Mouse (Mus musculus) cerebellum, adult 9-10 months (tissue): ENCODE data around the gene Sele.
"Not testable (repeated sequence)": the region's sequence is repeated elsewhere in the genome, so short reads cannot be mapped to it uniquely, and the experiment has no call there.

ENCODE experiments used
- DNase-seq: peaks from one replicate; pipeline ENCODE4 v3.0.0; 2022

Gene Sele

DNA sequence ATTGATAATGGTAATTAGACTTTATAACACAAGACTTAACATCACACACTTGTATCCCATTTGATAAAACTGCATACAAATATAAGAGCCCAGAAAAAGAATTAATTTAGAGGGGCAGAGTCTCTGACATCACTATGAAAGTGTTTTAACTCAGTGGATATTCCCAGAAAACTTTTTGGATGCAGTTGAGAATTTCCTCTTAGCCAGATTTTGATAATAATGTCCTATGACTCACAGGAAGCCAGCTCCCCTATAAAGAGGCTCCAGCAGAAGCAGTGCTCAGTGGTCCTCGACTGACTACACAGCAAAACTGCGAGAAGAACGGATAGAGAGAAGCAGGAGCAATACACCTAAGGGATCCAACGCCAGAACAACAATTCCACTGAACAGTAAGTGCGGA is at the start of gene Sele:
Gene Sele (plus strand): TSS at position 301 of the 400 bp plus-strand sequence.
- DNase-seq, result no peak

DNA sequence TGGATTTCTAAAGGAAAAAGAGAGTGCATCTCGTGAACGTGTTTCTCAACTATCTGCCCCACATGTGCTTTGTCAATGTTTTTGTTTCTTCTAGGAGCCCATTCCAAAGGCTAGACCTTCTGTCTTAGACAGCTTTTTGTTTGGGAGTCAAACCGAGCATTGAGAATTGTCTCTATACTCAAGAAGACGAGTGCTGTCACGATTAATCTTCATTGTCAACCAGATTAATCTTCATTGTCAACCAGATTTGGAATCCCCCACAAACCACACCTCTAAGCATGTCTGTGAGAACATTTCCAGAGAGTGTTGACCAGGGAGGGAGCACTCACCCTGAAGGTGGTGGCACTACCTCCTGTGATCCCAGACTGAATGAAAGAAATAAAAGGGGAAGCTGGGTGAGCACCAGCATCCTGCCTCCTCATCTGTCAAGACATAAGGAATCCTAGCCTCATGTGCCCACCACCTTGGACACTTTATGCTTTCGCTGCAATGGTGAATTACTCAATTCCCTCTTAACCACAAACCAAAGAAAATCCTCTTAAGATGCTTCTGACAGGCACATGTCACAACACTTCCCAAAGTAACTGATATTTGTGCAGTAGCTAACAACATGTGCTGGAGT is 46.1 kb upstream of the Sele start:
- no peak for DNase-seq

DNA sequence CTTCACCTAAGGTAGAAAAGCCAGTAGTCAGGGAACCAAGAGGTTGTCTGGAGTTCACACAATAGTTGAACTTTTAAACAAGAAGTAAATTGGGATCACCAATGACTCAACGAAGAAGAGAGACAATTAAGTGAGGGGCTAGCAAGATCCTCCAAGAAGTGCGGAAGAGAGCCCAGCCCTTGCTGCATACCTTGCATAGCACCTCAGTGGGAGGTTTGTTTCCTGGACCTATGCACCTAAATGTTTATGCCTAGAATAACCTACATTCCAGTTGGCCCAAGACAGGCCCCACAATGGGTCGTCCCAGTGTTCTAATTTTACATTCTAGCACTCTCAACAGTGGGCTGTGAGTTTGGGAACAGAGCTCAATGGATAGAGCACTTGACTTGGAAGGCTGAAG is 43.7 kb upstream of the Sele start:
- DNase-seq, result no peak

DNA sequence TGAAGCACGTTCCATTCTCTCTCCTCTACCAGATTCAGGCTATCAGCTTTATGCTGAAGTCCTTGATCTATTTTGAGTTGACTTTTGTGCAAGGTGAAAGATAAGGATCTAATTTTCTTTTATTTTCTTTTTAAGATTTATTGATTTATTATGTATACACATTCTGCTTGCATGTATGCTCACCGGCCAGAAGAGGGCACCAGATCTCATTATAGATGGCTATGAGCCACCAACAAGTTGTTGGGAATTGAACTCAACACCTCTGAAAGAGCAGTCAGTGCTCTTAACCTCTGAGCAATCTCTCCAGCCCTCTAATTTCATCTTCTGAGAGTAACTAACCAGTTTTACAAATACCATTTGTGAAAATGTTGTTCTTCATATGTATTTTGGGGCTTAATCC is 38.8 kb upstream of the Sele start:
- no peak for DNase-seq

DNA sequence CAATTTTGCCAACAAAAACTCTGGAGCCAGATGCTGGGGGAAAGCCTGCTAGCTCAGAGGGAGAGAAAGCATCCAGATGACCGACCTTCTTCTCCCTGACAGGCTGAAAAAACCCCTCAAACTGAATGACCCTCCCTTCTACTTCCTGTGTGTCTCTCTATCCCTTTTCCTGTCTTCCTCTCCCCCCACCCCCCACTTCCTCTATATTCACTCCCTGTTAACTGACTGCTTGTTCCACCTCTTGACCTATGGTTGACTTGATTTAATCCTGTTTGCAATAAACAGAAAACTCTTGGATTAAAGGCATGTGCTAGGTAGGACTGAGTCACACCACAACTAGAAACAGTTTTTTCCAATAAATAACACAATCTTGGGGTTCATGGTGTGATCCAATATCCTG is 33.4 kb upstream of the Sele start:
- no peak for DNase-seq

DNA sequence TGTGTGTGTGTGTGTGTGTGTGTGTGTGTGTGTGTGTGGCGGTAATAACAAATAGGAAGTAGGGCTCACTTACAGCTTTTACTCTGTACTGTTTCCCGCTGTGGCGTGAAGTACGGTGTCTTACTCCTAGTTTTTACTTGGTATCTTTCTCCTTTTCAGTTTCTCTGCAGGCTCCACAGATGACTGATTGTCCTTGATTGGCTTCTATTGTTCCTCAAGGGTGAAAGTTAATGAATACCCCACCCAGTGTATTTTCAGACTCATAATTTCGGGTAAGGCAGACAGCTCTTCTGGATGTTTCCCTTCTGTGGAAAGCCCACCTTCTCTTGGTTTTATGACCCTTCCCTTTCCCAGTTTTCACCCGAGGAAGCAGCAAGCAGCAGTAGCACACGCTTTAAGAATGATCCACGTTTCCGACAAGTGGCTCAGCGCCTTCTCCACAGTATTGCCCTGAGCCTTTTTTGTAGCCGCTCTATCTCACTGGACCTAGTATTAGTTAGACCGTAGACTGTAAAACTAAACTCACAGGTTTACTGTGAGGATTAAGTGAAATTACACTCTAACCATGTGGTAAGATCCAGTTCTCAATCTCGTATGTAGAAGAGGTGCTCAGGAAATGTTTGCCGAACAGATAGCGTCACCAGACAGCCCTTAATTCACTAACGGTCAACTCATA is 29.7 kb upstream of the Sele start:
- DNase-seq, result no peak

GRCm38 (mm10) chr1:164019789-164020188 is 28.2 kb upstream of the Sele start:
- no peak for DNase-seq

DNA sequence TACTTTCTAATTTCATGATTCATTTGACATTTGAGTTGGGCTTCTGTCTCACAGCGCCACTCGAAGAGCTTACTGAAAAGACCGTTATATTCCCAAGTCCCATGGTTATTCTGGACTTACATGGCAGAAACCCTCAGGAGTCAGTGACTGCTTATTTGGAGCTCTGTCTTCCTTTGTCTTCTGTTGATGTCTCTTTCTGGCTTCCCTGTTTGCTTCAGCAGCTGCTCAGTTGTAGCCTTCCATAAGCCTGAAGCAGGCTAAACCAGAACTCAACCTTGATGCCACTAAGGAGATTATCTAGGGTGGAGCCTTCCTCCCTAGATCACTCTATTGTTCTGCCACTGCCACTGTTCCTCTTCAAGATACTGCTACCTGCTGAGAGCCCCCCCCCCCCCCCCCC is 27.3 kb upstream of the Sele start:
- not testable (repeated sequence) for DNase-seq

DNA sequence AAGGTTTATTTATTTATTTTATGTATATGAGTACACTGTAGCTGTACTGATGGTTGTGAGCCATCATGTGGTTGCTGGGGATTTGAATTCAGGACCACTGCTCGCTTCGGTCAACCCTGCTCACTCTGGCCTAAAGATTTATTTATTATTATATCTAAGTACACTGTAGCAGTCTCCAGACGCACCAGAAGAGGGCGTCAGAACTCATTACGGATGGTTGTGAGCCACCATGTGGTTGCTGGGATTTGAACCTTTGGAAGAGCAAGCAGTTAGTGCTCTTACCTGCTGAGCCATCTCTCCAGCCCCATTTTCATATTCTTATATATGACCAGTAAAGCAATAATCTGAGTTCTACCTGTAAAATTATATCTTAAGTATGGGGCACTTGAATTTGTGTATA is 25.9 kb upstream of the Sele start:
- DNase-seq, result not testable (repeated sequence)

DNA sequence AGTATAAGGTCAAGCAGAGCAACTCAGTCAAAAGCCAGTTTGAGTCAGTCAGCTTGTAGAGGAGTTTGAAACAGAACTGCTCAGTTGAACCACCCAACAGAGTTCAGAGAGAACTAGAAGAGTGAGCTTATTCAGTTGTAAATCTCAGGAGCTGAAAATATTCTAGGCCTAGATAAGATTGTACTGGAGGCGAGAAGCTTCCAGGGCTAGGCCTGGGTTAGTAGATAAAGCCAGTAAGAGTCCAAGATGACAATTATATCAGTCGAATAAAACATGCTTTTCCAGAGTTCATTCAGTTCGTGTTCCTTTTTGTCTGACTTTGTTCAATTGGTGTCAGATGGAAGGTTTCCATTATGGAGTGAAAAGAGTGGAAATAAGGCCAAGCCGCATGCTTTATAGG is 22.3 kb upstream of the Sele start:
- no peak for DNase-seq

GRCm38 (mm10) chr1:164027416-164027815 is 20.6 kb upstream of the Sele start:
- no peak for DNase-seq

GRCm38 (mm10) chr1:164040385-164041135 is 7.5 kb upstream of the Sele start:
- no peak for DNase-seq

DNA sequence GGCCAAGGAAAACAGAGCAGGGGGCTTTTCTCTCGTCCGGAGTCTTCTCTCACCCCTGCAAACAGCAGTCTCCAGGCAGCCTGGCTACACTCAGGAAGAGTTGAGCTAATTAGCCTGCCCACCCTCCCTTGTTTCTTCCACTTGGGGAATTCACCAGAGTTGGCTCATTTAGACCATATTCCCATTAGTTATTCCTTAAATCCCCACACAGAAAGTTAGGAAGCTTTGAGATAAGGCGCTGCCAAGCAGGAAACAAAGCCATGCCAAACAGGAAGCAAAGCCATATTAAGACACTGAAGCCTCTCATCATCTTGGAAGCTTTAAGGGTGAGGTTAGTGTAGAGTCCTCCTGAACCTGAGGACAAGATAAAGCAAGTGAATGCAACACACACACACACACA is 4.5 kb upstream of the Sele start:
- no peak for DNase-seq

GRCm38 (mm10) chr1:164053561-164053960 is 5.5 kb downstream of the Sele start:
- no peak for DNase-seq

DNA sequence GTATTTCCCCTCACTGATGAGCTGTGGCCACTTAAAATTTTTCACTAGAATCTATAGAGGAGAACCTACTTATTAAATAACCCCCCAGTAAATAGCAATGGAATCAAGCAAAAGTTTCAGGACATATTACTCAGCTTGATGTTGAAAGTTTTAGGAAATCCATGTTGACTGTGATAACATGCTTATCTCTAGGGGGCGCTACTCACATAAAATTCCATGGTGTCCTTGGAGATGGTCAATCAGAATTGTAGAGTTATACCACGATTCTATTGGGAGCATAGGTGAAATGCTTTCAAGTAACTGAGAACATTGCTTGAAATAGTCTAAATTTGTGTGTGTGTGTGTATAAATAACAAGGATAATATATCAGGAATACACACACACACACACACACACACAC is 6.8 kb downstream of the Sele start:
- no peak for DNase-seq

GRCm38 (mm10) chr1:164060071-164060470 is 12.0 kb downstream of the Sele start:
- DNase-seq, result no peak

- no peak for DNase-seq
Measured at GRCm38 (mm10) chr1:164061278-164061677, 13.2 kb downstream of the Sele start.

DNA sequence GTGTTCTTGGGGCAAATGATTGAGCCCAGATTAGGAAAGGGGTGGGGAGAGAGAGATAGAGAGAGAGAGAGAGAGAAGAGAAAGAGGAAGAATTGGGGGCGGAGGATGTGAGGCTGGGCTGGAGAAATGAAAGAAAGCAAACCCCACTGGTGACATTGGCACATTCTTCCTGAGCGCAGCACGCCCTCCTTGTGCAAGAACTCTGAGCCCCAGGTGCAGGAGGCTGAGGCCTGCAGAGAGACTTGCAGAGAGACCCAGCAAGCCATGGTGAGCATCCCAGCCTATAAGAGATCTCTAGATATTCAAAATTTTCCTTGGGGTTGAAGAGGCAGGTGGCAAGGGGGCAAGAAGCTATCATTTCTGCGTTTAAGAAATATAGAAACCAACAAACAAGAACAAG is 13.9 kb downstream of the Sele start, which contains the start of gene Sell:
Gene Sell (plus strand): TSS at position 58 of the 400 bp plus-strand sequence.
- no peak for DNase-seq

- no peak for DNase-seq
Measured at GRCm38 (mm10) chr1:164062856-164063255, 14.8 kb downstream of the Sele start.

- DNase-seq, result no peak
Measured at GRCm38 (mm10) chr1:164063745-164064144, 15.7 kb downstream of the Sele start.

DNA sequence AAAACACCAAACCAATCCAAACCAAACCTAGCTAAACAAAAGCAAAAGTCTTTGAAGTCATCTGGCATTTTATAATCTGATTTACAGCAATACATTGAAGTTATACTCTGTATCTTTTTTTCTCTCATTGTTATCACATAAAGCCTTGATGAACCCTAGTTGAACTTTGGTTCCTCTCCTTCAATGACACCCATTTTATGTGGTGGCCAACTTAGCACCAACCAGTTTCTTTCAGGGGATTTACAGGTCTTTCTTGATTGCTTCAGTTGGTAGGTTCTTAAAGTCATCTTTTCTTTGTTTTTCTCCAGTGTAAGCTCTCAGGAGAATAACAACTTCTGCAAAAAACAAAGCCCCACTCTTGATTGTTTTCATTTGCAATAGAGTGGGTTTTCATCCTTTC is 21.2 kb downstream of the Sele start:
- DNase-seq, result no peak

DNA sequence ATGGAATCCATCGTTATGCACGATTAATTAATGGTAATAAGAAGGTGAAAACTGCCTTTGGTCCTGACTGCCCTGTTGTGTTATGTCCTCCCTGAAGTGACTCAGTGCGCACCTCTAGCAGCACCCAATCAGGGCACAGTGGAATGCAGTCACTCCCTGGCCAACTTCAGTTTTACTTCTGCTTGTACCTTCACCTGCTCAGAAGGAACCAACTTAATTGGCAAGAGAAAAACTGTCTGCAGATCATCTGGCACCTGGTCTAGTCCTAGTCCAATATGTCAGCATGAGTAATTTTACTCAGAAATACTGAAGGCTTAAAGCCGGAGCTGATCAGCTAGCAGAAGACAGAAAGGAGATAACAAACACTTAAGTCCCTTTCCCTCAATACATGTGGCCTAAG is 22.4 kb downstream of the Sele start:
- DNase-seq, result no peak

DNA sequence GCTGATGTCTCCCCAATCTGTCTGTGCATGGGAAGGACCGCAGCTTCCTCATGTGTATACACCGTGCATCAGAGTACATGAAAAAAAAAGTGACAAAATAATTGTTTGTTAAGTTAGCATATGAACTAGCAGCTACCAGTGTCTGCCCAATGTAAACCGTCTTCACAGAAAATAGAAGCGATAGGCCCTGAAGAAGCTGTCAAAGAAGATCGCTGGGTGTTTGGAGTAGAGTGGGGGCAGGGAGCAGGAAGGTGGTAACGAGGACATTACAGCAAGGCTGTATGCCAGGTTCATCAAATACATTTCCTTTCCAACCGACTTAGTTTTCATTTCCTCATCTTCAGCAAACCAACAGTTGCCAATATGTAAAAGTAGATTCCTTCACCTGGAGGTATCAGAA is 23.1 kb downstream of the Sele start:
- DNase-seq, result no peak

DNA sequence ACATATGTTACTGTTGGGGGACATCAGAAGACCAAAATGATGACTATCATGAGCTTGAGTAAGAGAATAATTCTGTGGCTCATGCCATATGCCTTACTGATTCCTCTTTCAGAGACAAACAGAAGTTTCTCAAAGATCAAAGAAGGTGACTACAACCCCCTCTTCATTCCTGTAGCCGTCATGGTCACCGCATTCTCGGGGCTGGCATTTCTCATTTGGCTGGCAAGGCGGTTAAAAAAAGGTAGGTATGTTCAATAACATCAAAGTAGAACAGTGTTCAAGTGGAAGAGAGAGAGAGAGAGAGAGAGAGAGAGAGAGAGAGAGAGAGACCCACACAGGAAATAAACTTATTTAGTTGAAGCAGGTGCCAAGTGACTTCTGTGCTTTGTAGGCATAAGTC is 24.0 kb downstream of the Sele start:
- DNase-seq, result no peak
